Mouse (Mus musculus) spleen, adult 2 months (tissue): Measurements from ENCODE around the gene Ctsg. TPM values are rescaled to one million over a fixed set of nuclear protein-coding genes. Genes with fewer than 3 reads are reported as not detected.
"Not testable (repeated sequence)": the region's sequence is repeated elsewhere in the genome, so short reads cannot be mapped to it uniquely, and the experiment has no call there.

Experiments used
- DNase-seq, 2 experiments: peaks; one replicate each; pipeline versions ENCODE4 v3.0.0 to v3.0.0-alpha.2; 2012 to 2021; ENCODE audit warnings: low spot score in 2 of 2, low read depth in 1 of 2
- H3K27ac ChIP-seq: fragments of 200-500 bp; 2 replicates; pipeline ENCODE4 v1.5.1; 2012; ENCODE audit warnings: low read length, inconsistent platforms; ENCODE audit not compliant: insufficient read depth
- H3K27me3 ChIP-seq: fragments of 200-500 bp; 2 replicates; pipeline ENCODE4 v1.6.1; 2012; ENCODE audit warnings: mild to moderate bottlenecking, moderate library complexity, low read length, inconsistent platforms; ENCODE audit not compliant: control insufficient read depth, insufficient read depth
- H3K36me3 ChIP-seq: fragments of 200-500 bp; 2 replicates; pipeline ENCODE4 v1.6.1; 2012; ENCODE audit warnings: mild to moderate bottlenecking, low read length, inconsistent platforms; ENCODE audit not compliant: control insufficient read depth, insufficient read depth
- H3K4me1 ChIP-seq: fragments of 200-500 bp; 2 replicates; pipeline ENCODE4 v1.6.1; 2011; ENCODE audit warnings: inconsistent platforms; ENCODE audit not compliant: control insufficient read depth, insufficient read depth, insufficient read length
- H3K4me3 ChIP-seq: fragments of 200-500 bp; 2 replicates; pipeline ENCODE4 v1.5.1; 2011; ENCODE audit warnings: mild to moderate bottlenecking, inconsistent platforms; ENCODE audit not compliant: insufficient read depth, insufficient read length; ENCODE audit errors: extremely low read depth
- CTCF ChIP-seq: fragments of 200-500 bp; IDR thresholded peaks from 2 replicates; pipeline ENCODE4 v1.5.1; 2011; ENCODE audit warnings: mild to moderate bottlenecking, inconsistent platforms; ENCODE audit not compliant: insufficient read depth, insufficient read length, insufficient replicate concordance; ENCODE audit errors: extremely low read depth
- POLR2A ChIP-seq: fragments of 200-500 bp; IDR thresholded peaks from 2 replicates; pipeline ENCODE4 v1.6.1; 2011; ENCODE audit warnings: low read depth, low read length, inconsistent platforms
- WGBS: fragments of 180-500 bp; shearing (Covaris S2); methylation state at CpG from one replicate; pipeline ENCODE4 v1.1.7; 2018; 5-methylcytosine and 5-hydroxymethylcytosine counted together
- polyA plus RNA-seq: library from polyadenylated mRNA; depleted of rRNA; stranded (reverse); fragments of >200 nt; gene quantifications from 2 replicates; pipeline ENCODE4 v1.2.3, GENCODE M21; 2012; rRNA removed

Gene Ctsg
- polyA plus RNA-seq, 1 experiment = 2.0 TPM

DNA sequence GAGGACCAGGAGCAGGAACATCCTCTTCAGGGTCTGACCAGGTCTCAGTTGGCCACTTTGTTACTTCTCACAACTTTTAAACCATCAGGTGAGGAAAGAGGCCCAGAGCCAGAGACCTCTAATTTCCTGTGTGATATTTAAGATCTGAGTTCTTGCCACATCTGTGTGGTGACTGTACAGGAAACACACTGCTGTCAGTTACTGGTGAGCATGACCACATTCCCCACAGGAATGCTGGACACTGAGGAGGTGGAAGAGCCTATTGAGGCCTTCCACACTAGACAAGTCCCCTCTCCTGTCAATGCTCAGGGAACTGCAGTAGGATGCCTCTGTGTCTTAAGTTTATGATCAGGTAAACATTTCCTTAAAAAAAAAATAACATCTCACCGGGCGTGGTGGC, 17.2 kb downstream of the Ctsg start, which contains the start of gene Mcpt8:
TSS of gene Mcpt8 (minus strand) at position 107 of the 400 bp plus-strand sequence.
- WGBS = 83% methylated on average over 2 of the region's 2 CpGs
- Histone ChIP-seq H3K36me3 (no peaks in the 10 kb centered on the region), H3K4me1 (no peaks in the 10 kb centered on the region), H3K27ac (no peak within 1 kb of the TSS), H3K27me3 (no peaks in the 10 kb centered on the region), H3K4me3 (no peak within 1 kb of the TSS)
- TF ChIP-seq POLR2A (no peak), CTCF (no peak)
- no peak for DNase-seq

DNA sequence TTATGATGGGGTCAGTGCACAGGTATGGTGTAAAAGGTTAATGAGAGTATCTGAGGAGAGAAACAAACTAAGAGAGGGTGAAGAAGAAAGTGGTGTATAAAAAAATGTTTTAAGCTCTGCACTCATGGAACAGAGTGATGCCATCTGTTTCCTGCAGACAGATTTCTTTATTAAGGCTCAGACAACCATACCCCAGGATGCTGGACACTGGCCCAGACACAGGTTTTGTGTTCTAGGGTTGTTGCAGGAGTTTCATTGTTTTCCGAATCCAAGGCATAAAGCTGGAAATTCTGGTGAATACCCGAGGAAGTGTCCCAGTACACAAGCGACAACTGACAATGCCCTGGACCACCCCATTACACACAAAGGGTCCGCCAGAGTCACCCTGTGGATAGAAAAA, 20.4 kb downstream of the Ctsg start:
- no peaks in the 10 kb centered on the region for H3K27me3 ChIP-seq
- no peak for DNase-seq
- 67% methylated on average over 4 of the region's 4 CpGs for WGBS
- H3K36me3 ChIP-seq = no peaks in the 10 kb centered on the region
- no peaks in the 10 kb centered on the region for H3K4me1 ChIP-seq
- no peak overlapping the region for H3K4me3 ChIP-seq
- no peak for TF ChIP-seq CTCF
- no peak for TF ChIP-seq POLR2A
- H3K27ac ChIP-seq = no peak overlapping the region

DNA sequence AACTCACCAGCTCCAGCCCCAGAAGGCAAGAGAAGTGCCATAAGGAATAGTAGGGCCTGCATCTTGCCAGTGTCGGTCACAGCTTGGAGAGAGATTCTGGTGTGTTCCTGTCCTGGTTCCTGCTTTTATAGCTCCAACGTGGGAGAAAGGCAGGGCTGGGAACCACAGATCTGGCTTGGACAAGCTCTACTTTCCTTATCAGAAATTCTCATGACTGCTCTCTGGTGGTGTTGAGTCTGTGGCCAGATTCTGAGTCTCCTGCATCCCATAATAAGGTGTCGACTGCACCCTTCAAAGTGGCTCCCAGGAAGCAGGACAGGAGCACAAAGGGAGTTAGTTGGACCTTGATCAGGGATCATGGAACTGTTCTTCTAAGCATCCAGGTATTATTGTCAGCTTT, 40.2 kb downstream of the Ctsg start, which contains the start of gene Mcpt4:
TSS of gene Mcpt4 (minus strand) at position 101 of the 400 bp plus-strand sequence.
- not testable (repeated sequence) for H3K27me3 ChIP-seq, DNase-seq, H3K27ac ChIP-seq, H3K36me3 ChIP-seq, H3K4me1 ChIP-seq, H3K4me3 ChIP-seq
- 60% methylated on average over 3 of the region's 3 CpGs for WGBS

GRCm38 (mm10) chr14:56057722-56058121, 44.7 kb downstream of the Ctsg start:
- H3K27me3 ChIP-seq = no peaks in the 10 kb centered on the region
- no peaks in the 10 kb centered on the region for H3K36me3 ChIP-seq
- WGBS = 79% methylated on average over 4 of the region's 4 CpGs
- no peaks in the 10 kb centered on the region for H3K4me1 ChIP-seq
- no peak for DNase-seq
- H3K27ac ChIP-seq = no peak overlapping the region
- TF ChIP-seq POLR2A (no peak), CTCF (no peak)
- H3K4me3 ChIP-seq = no peak overlapping the region

GRCm38 (mm10) chr14:56055408-56055807, 47.0 kb downstream of the Ctsg start:
- 48% methylated on average over 3 of the region's 3 CpGs for WGBS
- Histone ChIP-seq H3K4me1 (no peaks in the 10 kb centered on the region), H3K27ac (no peak overlapping the region), H3K4me3 (no peak overlapping the region), H3K36me3 (no peaks in the 10 kb centered on the region), H3K27me3 (no peaks in the 10 kb centered on the region)
- no peak for TF ChIP-seq POLR2A
- no peak for TF ChIP-seq CTCF
- no peak for DNase-seq

Other genes with a start within 250 kb of the Ctsg start
- gene Nynrin, start 248.6 kb downstream of the Ctsg start, polyA plus RNA-seq = 2.5 and 3.0 TPM in 2 replicates
- 0.07 and 0.13 TPM in 2 replicates for gene Cbln3, start 218.2 kb downstream of the Ctsg start, polyA plus RNA-seq
- gene Khnyn, start 217.6 kb downstream of the Ctsg start, polyA plus RNA-seq = 30.3 and 31.6 TPM in 2 replicates
- gene Sdr39u1, start 202.3 kb downstream of the Ctsg start, polyA plus RNA-seq = 22.3 and 25.1 TPM in 2 replicates
- gene Cma1, start 157.9 kb downstream of the Ctsg start, polyA plus RNA-seq = 1.0 and 1.4 TPM in 2 replicates
- not detected in 2 replicates for gene Cma2, start 151.6 kb downstream of the Ctsg start, polyA plus RNA-seq
- 0.18 and 0.26 TPM in 2 replicates for gene Mcpt1, start 84.6 kb downstream of the Ctsg start, polyA plus RNA-seq
- gene Mcpt9, start 72.1 kb downstream of the Ctsg start, polyA plus RNA-seq = not detected in 2 replicates
- 0.12 TPM in 1 of 2 replicates, not detected in the other for gene Mcpt2, start 60.5 kb downstream of the Ctsg start, polyA plus RNA-seq
- 0.23 TPM in 2 replicates for gene Mcpt4, start 40.3 kb downstream of the Ctsg start, polyA plus RNA-seq
- 0.31 and 0.34 TPM in 2 replicates for gene Mcpt8, start 17.3 kb downstream of the Ctsg start, polyA plus RNA-seq
- not detected in 2 replicates for gene Gzme, start 18.1 kb upstream of the Ctsg start, polyA plus RNA-seq
- not detected in 2 replicates for gene Gzmd, start 30.0 kb upstream of the Ctsg start, polyA plus RNA-seq
- gene Gzmg, start 57.0 kb upstream of the Ctsg start, polyA plus RNA-seq = not detected in 2 replicates
- gene Gzmn, start 72.0 kb upstream of the Ctsg start, polyA plus RNA-seq = not detected in 2 replicates
- not detected in 2 replicates for gene Gzmf, start 108.8 kb upstream of the Ctsg start, polyA plus RNA-seq
- not detected in 2 replicates for gene Gzmc, start 132.1 kb upstream of the Ctsg start, polyA plus RNA-seq
- 2.6 and 2.7 TPM in 2 replicates for gene Gzmb, start 159.7 kb upstream of the Ctsg start, polyA plus RNA-seq